Mouse (Mus musculus) cerebellum, postnatal 4 days (tissue): ENCODE measurements at regions not wholly inside any gene's neighbourhood (a gene's known extent, or its start where the extent isn't known, plus 50 kb on each side); places are given as distances from the start of the nearest gene placed in this dataset.

Experiments
- DNase-seq, 2 experiments: peaks; one replicate each; pipeline ENCODE4 v3.0.0; 2022; ENCODE audit warnings: low spot score in 2 of 2, mixed read lengths in 1 of 2

GRCm38 (mm10) chr2:166271373-166272189, 116.1 kb upstream of the Sulf2 start:
- DNase-seq = no peak

GRCm38 (mm10) chr2:166270007-166270406, 114.5 kb upstream of the Sulf2 start:
- DNase-seq = no peak

DNA sequence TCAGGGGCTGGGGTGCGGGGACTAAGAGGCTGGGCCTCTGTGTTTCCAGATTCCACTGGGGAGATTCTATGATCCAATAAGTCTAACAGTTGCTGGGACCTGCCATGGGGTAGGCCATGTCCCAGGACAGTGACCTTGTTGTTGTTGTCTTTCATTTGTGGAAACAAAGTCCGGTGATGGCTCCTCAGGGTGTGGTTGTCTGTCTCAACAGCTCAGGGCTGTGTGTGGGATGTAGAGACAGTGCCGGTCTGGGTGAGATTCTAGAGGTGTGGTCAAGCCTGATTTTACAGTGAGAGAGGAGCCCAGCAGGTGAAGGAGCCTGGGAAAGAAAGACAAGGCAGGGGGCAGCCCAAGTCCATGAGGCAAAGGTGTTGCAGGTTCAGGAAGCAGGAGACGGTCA, 111.5 kb upstream of the Sulf2 start:
- no peak for DNase-seq

- no peak for DNase-seq
Observed at GRCm38 (mm10) chr2:166266507-166266906, 111.0 kb upstream of the Sulf2 start.

DNA sequence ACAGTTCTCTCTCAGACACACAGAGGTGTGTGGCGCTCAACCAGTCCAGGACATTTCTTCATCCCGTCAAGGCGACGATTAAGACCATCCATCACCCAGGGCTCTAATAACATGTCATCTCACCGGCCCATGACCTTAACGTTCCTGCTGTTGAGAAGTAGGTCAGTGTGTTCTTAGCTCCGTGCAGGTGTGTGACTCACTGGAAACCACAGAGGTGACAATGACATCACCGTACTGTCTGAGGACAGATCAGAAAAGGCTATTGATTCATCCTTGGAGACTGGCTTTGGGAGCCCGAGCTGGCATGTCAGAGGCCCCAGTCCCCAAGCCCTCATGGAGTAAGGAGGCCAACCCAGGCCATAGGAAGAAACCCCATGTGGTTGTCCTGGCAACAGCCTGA, 109.3 kb upstream of the Sulf2 start:
- no peak for DNase-seq

DNA sequence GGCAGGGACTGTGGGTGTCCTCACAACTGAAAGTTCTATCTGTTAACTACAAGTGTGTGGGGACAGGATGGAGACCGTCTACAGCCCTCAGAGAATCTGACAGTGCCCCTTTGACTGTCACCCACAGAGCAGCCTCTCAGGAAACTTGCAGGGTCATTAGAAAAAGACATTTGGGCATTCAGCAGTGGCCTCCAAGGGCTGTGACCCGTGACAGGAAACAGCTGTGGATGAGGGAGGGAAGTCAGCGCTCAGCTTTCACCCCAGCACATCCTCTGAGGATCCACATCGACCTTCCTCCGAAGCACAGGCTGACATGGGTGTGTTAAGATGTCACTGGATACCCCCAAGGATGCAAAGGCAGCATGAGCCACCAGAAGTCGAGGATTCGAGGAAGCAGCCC, 106.3 kb upstream of the Sulf2 start:
- no peak for DNase-seq

DNA sequence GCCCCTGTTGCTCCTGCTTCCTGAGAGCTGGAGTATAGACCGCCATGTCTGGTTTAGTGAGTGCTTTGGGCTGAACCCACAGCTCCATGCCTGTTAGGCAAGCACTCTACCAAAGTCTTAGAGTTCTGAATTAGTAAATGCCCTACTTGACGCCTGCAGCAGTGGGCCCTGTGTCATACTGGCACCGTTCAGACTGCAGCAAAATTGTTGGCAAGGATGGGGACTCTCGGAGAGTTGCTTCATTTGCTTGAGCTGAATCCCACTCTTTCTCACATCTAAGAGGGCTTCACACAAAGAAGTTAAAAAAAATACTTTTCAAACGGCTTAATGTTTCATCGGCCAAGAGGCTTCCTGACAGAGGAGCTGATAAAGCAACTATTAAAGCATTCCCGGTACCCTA, 105.6 kb upstream of the Sulf2 start:
- no peak for DNase-seq

DNA sequence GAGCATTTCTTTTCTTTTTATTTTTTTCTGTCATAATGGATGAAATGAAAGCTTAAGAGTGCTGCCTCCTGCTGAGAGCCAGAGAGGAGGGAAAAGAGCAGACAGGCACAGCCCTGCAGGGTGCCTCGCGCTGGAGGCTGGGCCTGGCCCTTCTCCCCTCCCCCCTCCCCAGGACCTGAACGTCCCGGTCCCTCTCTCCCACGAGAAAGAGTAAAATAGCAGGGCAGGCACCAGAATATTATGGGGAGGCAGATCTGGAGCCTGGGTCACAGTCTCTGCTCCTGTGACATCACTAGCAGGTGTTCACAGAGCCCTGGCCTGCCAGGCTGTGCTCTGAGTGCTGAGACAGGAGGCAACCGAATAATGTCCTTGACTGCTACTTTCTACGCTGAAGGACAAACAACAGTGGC, 103.3 kb upstream of the Sulf2 start:
- DNase-seq = no peak

DNA sequence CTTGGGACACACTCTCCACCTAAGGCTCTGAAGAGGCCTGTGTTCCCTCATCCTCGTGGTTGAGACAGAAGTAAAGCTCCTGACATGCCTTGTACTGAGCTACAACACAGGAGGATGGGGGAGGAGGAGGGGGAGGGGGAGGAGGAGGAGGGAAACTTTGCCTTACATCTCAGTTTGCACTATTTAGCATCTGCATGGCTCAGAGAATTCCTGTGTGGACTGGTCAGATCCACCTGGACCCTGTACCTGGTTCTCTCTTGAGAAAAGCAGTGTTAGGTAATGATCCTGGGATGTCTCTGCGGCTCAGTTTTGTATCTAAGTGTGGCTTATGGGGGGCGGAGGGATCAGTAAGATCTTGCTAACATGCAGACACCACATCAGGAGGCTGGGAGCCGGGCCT, 102.2 kb upstream of the Sulf2 start:
- no peak for DNase-seq

- DNase-seq = no peak
Observed at GRCm38 (mm10) chr2:166256193-166256592, 100.7 kb upstream of the Sulf2 start.

DNA sequence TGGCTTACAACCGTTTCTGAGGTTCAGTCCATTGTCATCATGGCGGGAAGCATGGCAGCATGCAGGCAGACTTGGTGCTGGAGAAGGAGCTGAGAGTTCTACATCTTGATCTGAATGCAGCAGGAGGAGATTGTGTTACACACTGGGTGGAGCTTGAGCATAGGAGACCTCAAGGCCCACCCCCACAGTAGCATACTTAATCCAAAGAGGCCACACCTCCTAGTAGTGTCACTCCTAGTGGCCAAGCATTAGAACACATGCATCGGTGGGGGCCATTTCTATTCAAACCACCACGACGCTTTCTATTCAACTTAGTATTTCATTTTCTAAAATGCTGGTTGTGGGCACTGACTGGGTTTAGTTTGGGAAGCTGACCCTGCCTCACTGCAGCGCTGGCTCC, 99.1 kb upstream of the Sulf2 start:
- no peak for DNase-seq

- DNase-seq = no peak
Observed at GRCm38 (mm10) chr2:166252107-166252506, 96.6 kb upstream of the Sulf2 start.

GRCm38 (mm10) chr2:166251421-166251820, 96.0 kb upstream of the Sulf2 start:
- DNase-seq = no peak

GRCm38 (mm10) chr2:166250571-166250970, 95.1 kb upstream of the Sulf2 start:
- DNase-seq = no peak

DNA sequence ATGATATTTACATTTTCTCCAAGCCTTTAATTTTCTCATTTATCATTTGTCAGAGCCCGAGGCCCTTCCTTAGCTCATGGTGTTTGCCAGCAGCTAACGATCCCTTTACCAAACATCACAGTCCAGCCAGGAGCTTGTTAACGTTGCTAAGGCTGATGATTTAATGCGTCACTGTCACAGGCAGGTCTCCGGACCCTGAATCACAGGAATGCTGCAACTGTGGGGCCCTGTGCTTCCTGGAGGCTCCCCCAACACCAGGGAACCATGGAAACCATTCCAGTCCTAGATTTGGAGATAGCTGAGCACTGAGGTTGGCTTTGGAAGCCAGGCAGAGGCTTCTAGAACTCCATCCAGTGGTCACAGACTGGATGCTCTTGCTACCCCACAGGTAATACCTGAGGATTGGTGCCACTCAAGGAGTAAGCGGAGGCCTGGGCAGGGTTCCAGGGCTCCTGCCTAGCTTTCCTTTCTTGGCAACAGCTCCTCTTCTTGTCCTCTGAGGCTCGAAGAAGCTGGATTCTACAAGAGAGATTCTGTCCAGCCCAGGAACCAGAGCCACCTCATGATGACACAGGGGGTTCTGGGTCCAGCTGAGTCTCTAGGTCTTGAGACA, 94.0 kb upstream of the Sulf2 start:
- no peak for DNase-seq

- no peak for DNase-seq
Observed at GRCm38 (mm10) chr2:166246401-166247189, 91.1 kb upstream of the Sulf2 start.

DNA sequence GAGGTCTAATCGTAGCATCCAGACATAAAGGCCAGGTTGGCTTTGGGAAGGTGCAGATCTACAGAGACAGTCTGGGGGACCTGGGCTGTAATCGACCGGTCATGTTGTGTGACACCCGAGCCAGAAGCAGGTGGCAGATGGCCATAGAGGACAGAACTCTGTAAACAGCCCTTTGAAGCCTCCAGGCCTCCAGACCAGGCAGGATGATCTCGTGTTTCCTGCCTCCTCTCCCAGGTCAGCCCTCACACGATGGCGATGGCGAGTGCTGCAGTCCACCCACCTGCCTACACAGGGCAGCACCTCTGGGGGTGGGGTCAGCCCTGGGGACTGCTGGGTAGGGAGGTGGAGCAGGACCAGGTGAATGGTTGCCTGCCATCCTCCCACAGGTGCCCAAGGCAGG, 89.8 kb upstream of the Sulf2 start:
- DNase-seq = no peak

DNA sequence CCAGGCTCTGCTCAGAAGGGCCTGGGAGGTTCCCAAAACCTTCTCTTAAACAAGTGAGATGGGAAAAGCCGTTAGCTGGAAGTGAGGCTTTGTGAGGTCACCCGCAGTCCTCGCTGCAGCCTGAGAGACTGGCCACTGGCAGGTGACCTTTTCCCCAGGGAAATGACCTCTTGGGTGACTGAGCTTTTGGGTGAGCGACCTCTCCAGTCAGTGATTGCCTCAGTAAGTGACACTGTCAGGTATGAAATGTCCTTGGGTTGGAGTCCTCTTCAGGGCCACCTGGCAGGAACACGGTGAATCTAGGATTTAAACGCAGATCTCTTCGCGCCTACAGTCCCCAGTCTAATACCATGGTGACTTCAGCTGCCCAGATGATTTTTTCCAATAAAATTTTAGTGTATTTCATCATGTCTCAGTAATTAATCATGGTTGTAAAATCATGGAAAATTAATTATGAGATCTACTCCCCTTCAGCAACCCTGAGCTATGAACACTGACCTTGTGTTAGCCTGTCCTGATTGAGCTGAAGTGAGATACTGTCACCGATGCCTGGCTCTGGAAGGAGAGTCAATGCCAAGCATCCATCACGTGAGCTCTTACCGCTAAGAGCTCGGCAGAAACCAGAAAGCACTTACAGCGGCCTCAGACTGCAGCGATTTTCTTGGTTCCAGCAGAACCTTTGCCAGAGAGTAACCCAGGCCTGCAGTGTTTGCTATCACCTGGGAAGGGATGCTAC, 87.5 kb upstream of the Sulf2 start:
- DNase-seq = no peak

- no peak for DNase-seq
Observed at GRCm38 (mm10) chr2:166241310-166241709, 85.8 kb upstream of the Sulf2 start.

DNA sequence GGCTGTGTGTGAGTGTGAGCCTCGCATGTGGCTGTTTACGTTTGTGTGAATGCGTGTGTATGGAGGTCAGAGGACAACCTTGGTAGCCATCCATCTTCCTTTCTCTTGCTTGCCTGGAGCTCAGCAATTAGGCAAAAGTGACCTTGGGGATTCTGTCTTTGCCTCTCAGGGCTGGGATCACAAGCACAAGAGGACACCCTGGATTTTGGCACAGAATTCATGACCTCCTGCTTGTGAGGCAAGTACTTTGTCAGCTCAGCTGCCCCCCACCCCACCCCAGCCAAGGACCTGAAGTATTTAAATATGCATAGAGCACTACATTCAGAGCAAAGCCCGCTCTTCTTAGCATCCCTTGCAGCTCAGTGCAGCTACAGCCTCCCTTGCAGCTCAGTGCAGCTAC, 84.6 kb upstream of the Sulf2 start:
- no peak for DNase-seq

- DNase-seq = no peak
Observed at GRCm38 (mm10) chr2:166237554-166238269, 82.2 kb upstream of the Sulf2 start.
